Mouse (Mus musculus) MEL (cell line): ENCODE data around the gene Mrps11.

Experiments used
- CTCF ChIP-seq, 3 experiments: IDR thresholded peaks in 2 of 3; conservative IDR thresholded peaks in 1 of 3; 2 replicates each; pipeline ENCODE4 v1.5.1; 2011 to 2012; ENCODE audit warnings: low read length in 3 of 3, low read depth in 2 of 3, mild to moderate bottlenecking in 2 of 3, improper control_type of control experiment in 1 of 3, inconsistent platforms in 1 of 3, mixed read lengths in 1 of 3, moderate library complexity in 1 of 3; ENCODE audit not compliant: control insufficient read depth in 1 of 3, insufficient read depth in 1 of 3, poor library complexity in 1 of 3, severe bottlenecking in 1 of 3
- HCFC1 ChIP-seq: IDR thresholded peaks from 2 replicates; pipeline ENCODE4 v1.6.1; 2012; ENCODE audit warnings: low read depth, mild to moderate bottlenecking, inconsistent platforms, low read length, improper control_type of control experiment, moderate library complexity
- MAX ChIP-seq: IDR thresholded peaks from 2 replicates; pipeline ENCODE4 v1.6.1; 2011; ENCODE audit warnings: low read length, improper control_type of control experiment
- NELFE ChIP-seq: IDR thresholded peaks from 2 replicates; pipeline ENCODE4 v1.6.1; 2011; ENCODE audit warnings: low read depth, low read length, improper control_type of control experiment
- POLR2A ChIP-seq, 2 experiments: IDR thresholded peaks; 2 replicates each; pipeline ENCODE4 v1.6.1; 2011 to 2012; ENCODE audit warnings: low read length in 2 of 2, mild to moderate bottlenecking in 2 of 2, control low read depth in 1 of 2, improper control_type of control experiment in 1 of 2, low read depth in 1 of 2, moderate library complexity in 1 of 2; ENCODE audit not compliant: control insufficient read depth in 1 of 2, insufficient read depth in 1 of 2, poor library complexity in 1 of 2
- POLR2AphosphoS5 ChIP-seq: IDR thresholded peaks from 2 replicates; pipeline ENCODE4 v1.6.1; 2012; ENCODE audit warnings: low read depth, borderline replicate concordance, mild to moderate bottlenecking, inconsistent platforms, low read length, moderate library complexity, mixed read lengths
- TAL1 ChIP-seq: IDR thresholded peaks from 2 replicates; pipeline ENCODE4 v1.6.1; 2012; ENCODE audit warnings: mild to moderate bottlenecking, inconsistent platforms, low read length, moderate library complexity, mixed read lengths
- TCF12 ChIP-seq: IDR thresholded peaks from 2 replicates; pipeline ENCODE4 v1.6.1; 2014; ENCODE audit warnings: low read depth, mild to moderate bottlenecking, inconsistent platforms, low read length, improper control_type of control experiment, moderate library complexity
- ZC3H11A ChIP-seq: IDR thresholded peaks from 2 replicates; pipeline ENCODE4 v1.6.1; 2012; ENCODE audit warnings: low read depth, mild to moderate bottlenecking, inconsistent platforms, low read length, improper control_type of control experiment
- ZMIZ1 ChIP-seq: IDR thresholded peaks from 2 replicates; pipeline ENCODE4 v1.6.1; 2012; ENCODE audit warnings: low read depth, mild to moderate bottlenecking, inconsistent platforms, low read length, improper control_type of control experiment, moderate library complexity

DNA sequence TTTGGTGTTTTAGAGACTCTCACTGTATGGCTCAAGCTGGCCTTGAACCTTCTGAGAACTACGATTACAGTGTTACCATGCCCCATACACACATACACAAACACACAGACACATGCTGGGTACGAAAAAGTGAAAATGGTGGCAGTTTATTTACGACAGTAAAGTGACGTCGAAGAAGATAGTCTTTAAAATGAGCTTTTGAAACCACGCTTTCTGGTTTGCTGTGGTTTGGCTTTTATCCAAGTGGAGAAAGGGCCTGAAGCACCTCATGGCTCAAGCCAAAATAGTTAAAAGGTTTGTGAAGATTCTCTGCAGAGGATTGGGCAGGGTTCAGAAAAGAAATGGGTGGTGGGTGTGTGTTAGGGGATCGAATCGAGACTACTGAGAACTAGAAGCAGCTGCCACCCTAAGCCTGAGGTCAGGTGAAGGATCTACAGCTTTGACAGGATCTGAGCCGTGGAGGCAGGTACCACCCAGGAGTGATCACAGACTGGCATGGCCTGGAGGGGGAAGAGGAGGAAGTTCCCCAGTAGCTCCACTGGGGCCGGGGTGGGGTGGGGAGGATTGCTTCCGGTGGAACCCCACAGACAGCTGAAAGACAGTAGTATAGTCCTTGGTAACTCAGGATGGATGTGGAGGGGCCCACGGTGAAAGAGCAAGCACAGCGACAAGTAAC lies 11.1 kb downstream of the Mrps11 start:
- TF ChIP-seq MAX (peak; percentile 83), TAL1 (no peak), POLR2AphosphoS5 (no peak), TCF12 (no peak), ZMIZ1 (0 out of 2 replicates have a peak, but pooled peaks have one; percentile 34), HCFC1 (no peak; the same call in 1 of the 2 replicates), ZC3H11A (no peak), CTCF (IDR thresholded peaks at IDR 0.05 in 2 of 3, conservative IDR thresholded peaks at IDR 0.05 in 1 of 3; ENCODE audit: control insufficient read depth in 1 of 3, insufficient read depth in 1 of 3, low read depth in 2 of 3, low read length in 3 of 3, poor library complexity in 1 of 3, severe bottlenecking in 1 of 3) (no peak), NELFE (peak; percentile 34; the same call in 1 of the 2 replicates), POLR2A (IDR thresholded peaks at IDR 0.05; ENCODE audit: control insufficient read depth in 1 of 2, insufficient read depth in 1 of 2, low read depth in 1 of 2, low read length in 2 of 2, poor library complexity in 1 of 2) (peak in 1 of 2 experiments; percentile 48; a peak in 1 of 4 replicates)
